Mouse (Mus musculus) liver, adult 2 months (tissue): ENCODE measurements at regions not wholly inside any gene's neighbourhood (a gene's known extent, or its start where the extent isn't known, plus 50 kb on each side); places are given as distances from the start of the nearest gene placed in this dataset.

Experiments used
- DNase-seq: peaks from one replicate; pipeline ENCODE4 v3.0.0-alpha.2; 2011; ENCODE audit warnings: low read depth, low spot score; ENCODE audit errors: extremely low read depth
- H3K27ac ChIP-seq: fragments of 200-500 bp; replicated peaks from 2 replicates; pipeline ENCODE4 v1.5.1; 2012; ENCODE audit warnings: low read depth, mild to moderate bottlenecking, control low read depth, inconsistent platforms, low read length; ENCODE audit not compliant: insufficient read depth
- H3K27me3 ChIP-seq: fragments of 200-500 bp; 2 replicates; pipeline ENCODE4 v1.6.1; 2012; ENCODE audit warnings: mild to moderate bottlenecking, moderate library complexity, low read length, inconsistent platforms; ENCODE audit not compliant: control insufficient read depth, insufficient read depth
- H3K36me3 ChIP-seq: fragments of 200-500 bp; 2 replicates; pipeline ENCODE4 v1.6.1; 2012; ENCODE audit warnings: low read length, inconsistent platforms; ENCODE audit not compliant: control insufficient read depth, insufficient read depth
- H3K4me1 ChIP-seq: fragments of 200-500 bp; 2 replicates; pipeline ENCODE4 v1.6.1; 2011; ENCODE audit warnings: low read length; ENCODE audit not compliant: control insufficient read depth, insufficient read depth
- H3K4me3 ChIP-seq: fragments of 200-500 bp; 2 replicates; pipeline ENCODE4 v1.5.1; 2011; ENCODE audit warnings: low read depth, mild to moderate bottlenecking, control low read depth, low read length, moderate library complexity; ENCODE audit not compliant: insufficient read depth
- H3K79me2 ChIP-seq: fragments of 200-500 bp; 2 replicates; pipeline ENCODE4 v1.6.1; 2012; ENCODE audit warnings: inconsistent platforms, mild to moderate bottlenecking, low read length, moderate library complexity; ENCODE audit not compliant: control insufficient read depth, insufficient read depth
- H3K9ac ChIP-seq: fragments of 200-500 bp; 2 replicates; pipeline ENCODE4 v1.6.1; 2012; ENCODE audit warnings: low read depth, mild to moderate bottlenecking, control low read depth, inconsistent platforms, low read length
- CTCF ChIP-seq: fragments of 200-500 bp; IDR thresholded peaks from 2 replicates; pipeline ENCODE4 v1.5.1; 2011; ENCODE audit warnings: low read depth, low read length, control low read depth
- POLR2A ChIP-seq: fragments of 200-500 bp; IDR thresholded peaks from 2 replicates; pipeline ENCODE4 v1.6.1; 2011; ENCODE audit warnings: low read length, control low read depth; ENCODE audit not compliant: insufficient read depth; ENCODE audit errors: extremely low read depth
- WGBS: fragments of 180-500 bp; shearing (Covaris S2); methylation state at CpG from one replicate; pipeline ENCODE4 v1.1.7; 2018; 5-methylcytosine and 5-hydroxymethylcytosine counted together

GRCm38 (mm10) chr17:4765723-4766122, 228.4 kb upstream of the Arid1b start:
- no peak overlapping the region for H3K9ac ChIP-seq
- DNase-seq = no peak
- no peaks in the 10 kb centered on the region for H3K36me3 ChIP-seq
- 85% methylated on average over 5 of the region's 5 CpGs for WGBS
- no peaks in the 10 kb centered on the region for H3K4me1 ChIP-seq
- H3K4me3 ChIP-seq = no peak overlapping the region
- no peaks in the 10 kb centered on the region for H3K27me3 ChIP-seq
- H3K27ac ChIP-seq = no peak overlapping the region
- TF ChIP-seq CTCF (no peak), POLR2A (no peak)
- H3K79me2 ChIP-seq = no peaks in the 10 kb centered on the region

GRCm38 (mm10) chr17:4767947-4768522, 226.1 kb upstream of the Arid1b start:
- Histone ChIP-seq H3K36me3 (no peaks in the 10 kb centered on the region), H3K4me3 (no peak overlapping the region), H3K27ac (no peak overlapping the region), H3K9ac (no peak overlapping the region), H3K79me2 (no peaks in the 10 kb centered on the region), H3K27me3 (no peaks in the 10 kb centered on the region), H3K4me1 (no peaks in the 10 kb centered on the region)
- DNase-seq = no peak
- TF ChIP-seq CTCF (no peak), POLR2A (no peak)
- WGBS = 87% methylated on average over 5 of the region's 5 CpGs

DNA sequence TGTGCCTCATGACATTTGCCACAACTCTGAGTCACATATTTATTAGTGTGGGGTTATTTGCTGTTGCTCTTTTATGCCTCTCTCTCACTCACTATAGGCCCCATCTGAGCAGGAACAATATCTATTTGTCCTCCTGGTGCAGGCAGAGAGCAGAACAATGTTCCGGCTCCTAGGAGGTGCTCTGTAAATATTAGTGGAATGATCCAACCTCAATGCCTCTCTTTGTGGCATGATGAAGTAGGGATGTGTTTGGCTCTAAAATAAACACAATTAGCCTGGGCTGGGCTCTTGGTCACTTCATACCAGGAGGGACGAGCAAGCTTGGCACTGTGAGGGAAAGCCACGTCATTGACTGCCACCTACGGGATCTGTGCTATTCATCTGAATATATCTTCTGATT, 224.8 kb upstream of the Arid1b start:
- H3K4me1 ChIP-seq = no peaks in the 10 kb centered on the region
- no peak overlapping the region for H3K9ac ChIP-seq
- H3K79me2 ChIP-seq = no peaks in the 10 kb centered on the region
- H3K27me3 ChIP-seq = no peaks in the 10 kb centered on the region
- no peak overlapping the region for H3K4me3 ChIP-seq
- no peak for TF ChIP-seq POLR2A
- 83% methylated on average over 4 of the region's 4 CpGs for WGBS
- no peaks in the 10 kb centered on the region for H3K36me3 ChIP-seq
- no peak for DNase-seq
- no peak overlapping the region for H3K27ac ChIP-seq

DNA sequence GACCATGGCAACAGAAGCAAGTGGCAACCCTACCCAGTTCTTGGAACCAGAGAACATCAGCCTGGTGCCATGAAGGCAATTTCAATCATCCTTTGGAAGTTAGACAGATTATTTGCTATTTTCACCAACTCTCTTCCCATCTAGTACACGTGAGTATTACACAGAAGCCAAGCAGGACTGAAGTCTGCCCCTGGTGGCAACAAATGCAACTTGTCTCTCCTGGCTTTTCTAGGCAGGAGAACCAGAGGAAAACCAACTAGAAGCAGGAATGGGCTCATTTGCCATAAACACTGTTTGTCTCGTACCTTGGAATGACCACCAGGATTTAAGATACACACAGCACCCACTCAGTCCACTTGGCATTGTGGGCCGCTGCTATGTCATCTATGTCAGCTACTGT, 224.1 kb upstream of the Arid1b start:
- no peak overlapping the region for H3K9ac ChIP-seq
- DNase-seq = peak; percentile 7
- no peak overlapping the region for H3K4me3 ChIP-seq
- no peaks in the 10 kb centered on the region for H3K36me3 ChIP-seq
- H3K27ac ChIP-seq = no peak overlapping the region
- H3K79me2 ChIP-seq = no peaks in the 10 kb centered on the region
- TF ChIP-seq POLR2A (no peak), CTCF (no peak)
- no peaks in the 10 kb centered on the region for H3K27me3 ChIP-seq
- 72% methylated on average over 3 of the region's 3 CpGs for WGBS
- no peaks in the 10 kb centered on the region for H3K4me1 ChIP-seq

GRCm38 (mm10) chr17:4778161-4778560, 216.0 kb upstream of the Arid1b start:
- DNase-seq = peak; percentile 15
- TF ChIP-seq CTCF (peak; percentile 89), POLR2A (no peak)
- Histone ChIP-seq H3K4me1 (no peaks in the 10 kb centered on the region), H3K9ac (no peak overlapping the region), H3K36me3 (no peaks in the 10 kb centered on the region), H3K27ac (no peak overlapping the region), H3K27me3 (no peaks in the 10 kb centered on the region), H3K79me2 (no peaks in the 10 kb centered on the region), H3K4me3 (no peak overlapping the region)
- 4% methylated on average over 14 of the region's 14 CpGs for WGBS

GRCm38 (mm10) chr17:4779017-4779416, 215.1 kb upstream of the Arid1b start:
- no peak for DNase-seq
- Histone ChIP-seq H3K4me1 (no peaks in the 10 kb centered on the region), H3K27me3 (no peaks in the 10 kb centered on the region), H3K27ac (no peak overlapping the region), H3K79me2 (no peaks in the 10 kb centered on the region), H3K4me3 (no peak overlapping the region), H3K36me3 (no peaks in the 10 kb centered on the region), H3K9ac (no peak overlapping the region)
- no peak for TF ChIP-seq POLR2A
- TF ChIP-seq CTCF = no peak
- 93% methylated on average over 10 of the region's 10 CpGs for WGBS
